Comparison of ENCODE assay signal across 9 mouse cellular contexts in genomic region chr12:86798773-86799540, GRCm38 (mm10).
A peak's percentile ranks its signal among the peaks of the same experiment; 100 is the strongest.
DNase-seq lines count a peak whose midpoint lies in the region; ATAC-seq and TF ChIP-seq lines count a peak whose summit lies in the region.
"Had no signal": no experiment of that assay in that cellular context is flagged by ENCODE, and none has a peak within 500 bp of the region (broad histone marks: within the 10 kb centered on the region; RNA-seq: fewer than 3 reads in every experiment).

No protein-coding gene starts in this region.

- 29% methylated on average over 14 of the region's 14 CpGs for WGBS in intestine, embryonic 14.5 days
- whole genome bisulfite sequencing in intestine, embryonic 15.5 days: 19% methylated on average over 14 of the region's 14 CpGs
- 18% methylated on average over 14 of the region's 14 CpGs for WGBS in embryonic facial prominence, embryonic 11.5 days
- 12% methylated on average over 14 of the region's 14 CpGs for WGBS in heart, adult 2 months
- 20% methylated on average over 14 of the region's 14 CpGs for WGBS in kidney, embryonic 14.5 days
- 12% methylated on average over 14 of the region's 14 CpGs for WGBS in limb, embryonic 15.5 days
- WGBS in neural tube, embryonic 11.5 days: 14% methylated on average over 14 of the region's 14 CpGs

- DNase-seq in intestine, embryonic 14.5 days (ENCODE audit: low spot score): peak; percentile 97
- peak; percentile 95 for DNase-seq in embryonic facial prominence, embryonic 11.5 days (ENCODE audit: low spot score)
- peak; percentile 87 to 92 for DNase-seq in heart, adult 2 months
- DNase-seq in neural tube, embryonic 11.5 days (ENCODE audit: low spot score): peak; percentile 89

- intact Hi-C loops in heart, adult 2 months (cut with DNase I): loop anchor here (5.0 kb wide), 1 partner anchor 88 kb away; no protein-coding TSS in a partner anchor

- no peak overlapping the region for H3K4me3 ChIP-seq in intestine, embryonic 14.5 days (ENCODE audit: low read depth, low read length)
- H3K4me3 ChIP-seq in intestine, embryonic 15.5 days (replicated peaks): no peak overlapping the region
- no peak overlapping the region for H3K4me3 ChIP-seq in embryonic facial prominence, embryonic 11.5 days (ENCODE audit: low read depth, low read length)
- no peak overlapping the region for H3K4me3 ChIP-seq in heart, adult 2 months
- H3K4me3 ChIP-seq in kidney, embryonic 14.5 days (ENCODE audit: low read length): no peak overlapping the region
- no peak overlapping the region for H3K4me3 ChIP-seq in limb, embryonic 15.5 days
- H3K4me3 ChIP-seq in neural tube, embryonic 11.5 days (ENCODE audit: low read depth, low read length): no peak overlapping the region
- H3K4me3 ChIP-seq in testis, adult 2 months (ENCODE audit: control insufficient read depth, low read depth, low read length): no peak overlapping the region

- TF ChIP-seq POLR2A in heart, adult 2 months (IDR thresholded peaks at IDR 0.05; ENCODE audit: insufficient read depth, low read depth, low read length): no peak
- TF ChIP-seq POLR2A in testis, adult 2 months (IDR thresholded peaks at IDR 0.05; ENCODE audit: control insufficient read depth, low read depth, low read length): no peak

- H3K27me3 ChIP-seq in intestine, embryonic 14.5 days (replicated peaks; ENCODE audit: control insufficient read depth, insufficient read depth, low read length): no peaks in the 10 kb centered on the region
- H3K27me3 ChIP-seq in intestine, embryonic 15.5 days (replicated peaks): no peaks in the 10 kb centered on the region
- no peaks in the 10 kb centered on the region for H3K27me3 ChIP-seq in embryonic facial prominence, embryonic 11.5 days (ENCODE audit: control insufficient read depth, insufficient read depth, low read length)
- H3K27me3 ChIP-seq in heart, adult 2 months (ENCODE audit: control insufficient read depth, insufficient read depth, low read length): no peaks in the 10 kb centered on the region
- H3K27me3 ChIP-seq in kidney, embryonic 14.5 days (ENCODE audit: control insufficient read depth, insufficient read depth, low read length): no peaks in the 10 kb centered on the region
- no peaks in the 10 kb centered on the region for H3K27me3 ChIP-seq in limb, embryonic 15.5 days
- H3K27me3 ChIP-seq in neural tube, embryonic 11.5 days (ENCODE audit: control insufficient read depth, insufficient read depth, low read length): no peaks in the 10 kb centered on the region
- no peaks in the 10 kb centered on the region for H3K27me3 ChIP-seq in testis, adult 2 months (ENCODE audit: control insufficient read depth, insufficient read depth, low read length)
- H3K27me3 ChIP-seq: Patski had no signal

- TF ChIP-seq EP300 in heart, adult 2 months (IDR thresholded peaks at IDR 0.05; ENCODE audit: insufficient read depth, low read depth, low read length): peak; percentile 66

- no peaks in the 10 kb centered on the region for H3K36me3 ChIP-seq in intestine, embryonic 14.5 days (ENCODE audit: control insufficient read depth, insufficient read depth, low read length)
- H3K36me3 ChIP-seq in intestine, embryonic 15.5 days: no peaks in the 10 kb centered on the region
- H3K36me3 ChIP-seq in embryonic facial prominence, embryonic 11.5 days (replicated peaks; ENCODE audit: control insufficient read depth, insufficient read depth, low read depth, low read length): no peaks in the 10 kb centered on the region
- 0 out of 2 replicates have a peak, but pooled peaks cover 3% of the 10 kb centered on the region for H3K36me3 ChIP-seq in heart, adult 2 months (ENCODE audit: control insufficient read depth, insufficient read depth, low read length)
- H3K36me3 ChIP-seq in kidney, embryonic 14.5 days (ENCODE audit: control insufficient read depth, insufficient read depth, low read length): no peaks in the 10 kb centered on the region
- no peaks in the 10 kb centered on the region for H3K36me3 ChIP-seq in limb, embryonic 15.5 days
- no peaks in the 10 kb centered on the region for H3K36me3 ChIP-seq in neural tube, embryonic 11.5 days (ENCODE audit: control insufficient read depth, insufficient read depth, low read length)
- no peaks in the 10 kb centered on the region for H3K36me3 ChIP-seq in testis, adult 2 months (ENCODE audit: control insufficient read depth, insufficient read depth, low read length)

- no peak for ATAC-seq in intestine, embryonic 14.5 days (replicated peaks; ENCODE audit: low FRiP score, low TSS enrichment, low read depth)
- no peak for ATAC-seq in intestine, embryonic 15.5 days
- ATAC-seq in embryonic facial prominence, embryonic 11.5 days (replicated peaks; ENCODE audit: insufficient number of reproducible peaks, low FRiP score, low TSS enrichment, low read depth): no peak
- no peak; the same call in 1 of the 2 replicates for ATAC-seq in kidney, embryonic 14.5 days (ENCODE audit: low FRiP score, low TSS enrichment)
- no peak for ATAC-seq in limb, embryonic 15.5 days (ENCODE audit: insufficient number of reproducible peaks, low FRiP score, low TSS enrichment, low read depth)
- no peak for ATAC-seq in neural tube, embryonic 11.5 days (ENCODE audit: insufficient read depth, low FRiP score, low TSS enrichment)
- ATAC-seq: Patski had no signal

- H3K4me2 ChIP-seq in intestine, embryonic 14.5 days (ENCODE audit: low read length): 0 out of 2 replicates have a peak overlapping the region, but pooled peaks have one; percentile 5
- no peak overlapping the region; the same call in 1 of the 2 replicates for H3K4me2 ChIP-seq in intestine, embryonic 15.5 days (replicated peaks)
- no peak overlapping the region for H3K4me2 ChIP-seq in embryonic facial prominence, embryonic 11.5 days (ENCODE audit: low read depth, low read length)
- H3K4me2 ChIP-seq in kidney, embryonic 14.5 days (replicated peaks; ENCODE audit: low read depth, low read length): no peak overlapping the region
- H3K4me2 ChIP-seq in limb, embryonic 15.5 days: no peak overlapping the region
- H3K4me2 ChIP-seq in neural tube, embryonic 11.5 days (ENCODE audit: low read depth): no peak overlapping the region

- H3K9me3 ChIP-seq in intestine, embryonic 14.5 days (ENCODE audit: control insufficient read depth, low read length): no peaks in the 10 kb centered on the region
- H3K9me3 ChIP-seq in intestine, embryonic 15.5 days: no peaks in the 10 kb centered on the region
- H3K9me3 ChIP-seq in embryonic facial prominence, embryonic 11.5 days (replicated peaks; ENCODE audit: control insufficient read depth, low read length): no peaks in the 10 kb centered on the region
- no peaks in the 10 kb centered on the region for H3K9me3 ChIP-seq in kidney, embryonic 14.5 days (ENCODE audit: control insufficient read depth, low read length)
- no peaks in the 10 kb centered on the region for H3K9me3 ChIP-seq in limb, embryonic 15.5 days
- H3K9me3 ChIP-seq in neural tube, embryonic 11.5 days (ENCODE audit: control insufficient read depth, low read length): no peaks in the 10 kb centered on the region

- H3K79me2 ChIP-seq in heart, adult 2 months (replicated peaks; ENCODE audit: control insufficient read depth, insufficient read depth, low read length): no peaks in the 10 kb centered on the region

- no peak; the same call in 1 of the 2 replicates for TF ChIP-seq CTCF in heart, adult 2 months (IDR thresholded peaks at IDR 0.05)
- peak; percentile 99 for TF ChIP-seq CTCF in testis, adult 2 months (IDR thresholded peaks at IDR 0.05; ENCODE audit: control insufficient read depth, insufficient read depth, insufficient replicate concordance, low read depth, low read length)

- peak overlapping the region; percentile 44; the same call in 1 of the 2 replicates for H3K27ac ChIP-seq in intestine, embryonic 14.5 days (ENCODE audit: low read depth)
- no peak overlapping the region for H3K27ac ChIP-seq in intestine, embryonic 15.5 days
- H3K27ac ChIP-seq in embryonic facial prominence, embryonic 11.5 days (replicated peaks; ENCODE audit: low read depth, low read length): no peak overlapping the region; the same call in 1 of the 2 replicates
- H3K27ac ChIP-seq in heart, adult 2 months: peak overlapping the region; percentile 84
- peak overlapping the region; percentile 3 for H3K27ac ChIP-seq in kidney, embryonic 14.5 days (ENCODE audit: low read depth, low read length)
- peak overlapping the region; percentile 96 for H3K27ac ChIP-seq in limb, embryonic 15.5 days
- peak overlapping the region; percentile 56; the same call in 1 of the 2 replicates for H3K27ac ChIP-seq in neural tube, embryonic 11.5 days (ENCODE audit: low read depth, low read length)
- H3K27ac ChIP-seq in testis, adult 2 months (ENCODE audit: control insufficient read depth, insufficient read depth, low read depth, low read length): no peak overlapping the region

- no peak overlapping the region for H3K9ac ChIP-seq in intestine, embryonic 14.5 days (ENCODE audit: low read length)
- H3K9ac ChIP-seq in intestine, embryonic 15.5 days: no peak overlapping the region
- peak overlapping the region; percentile 47 for H3K9ac ChIP-seq in embryonic facial prominence, embryonic 11.5 days (replicated peaks; ENCODE audit: low read length)
- peak overlapping the region; percentile 9; the same call in 1 of the 2 replicates for H3K9ac ChIP-seq in heart, adult 2 months (ENCODE audit: low read depth, low read length)
- no peak overlapping the region; the same call in 1 of the 2 replicates for H3K9ac ChIP-seq in kidney, embryonic 14.5 days (ENCODE audit: low read depth, low read length)
- H3K9ac ChIP-seq in limb, embryonic 15.5 days: no peak overlapping the region
- peak overlapping the region; percentile 23; the same call in 1 of the 2 replicates for H3K9ac ChIP-seq in neural tube, embryonic 11.5 days (ENCODE audit: low read length)

- H3K4me1 ChIP-seq in intestine, embryonic 14.5 days (replicated peaks; ENCODE audit: control insufficient read depth, insufficient read depth, low read length): peaks cover 44% of the 10 kb centered on the region
- peaks cover 48% of the 10 kb centered on the region for H3K4me1 ChIP-seq in intestine, embryonic 15.5 days (replicated peaks)
- peaks cover 23% of the 10 kb centered on the region for H3K4me1 ChIP-seq in embryonic facial prominence, embryonic 11.5 days (ENCODE audit: control insufficient read depth, insufficient read depth, low read length)
- H3K4me1 ChIP-seq in heart, adult 2 months (ENCODE audit: control insufficient read depth, insufficient read depth, low read length): peaks cover 31% of the 10 kb centered on the region
- H3K4me1 ChIP-seq in kidney, embryonic 14.5 days (ENCODE audit: control insufficient read depth, insufficient read depth, low read length): peaks cover 55% of the 10 kb centered on the region
- H3K4me1 ChIP-seq in limb, embryonic 15.5 days: peaks cover 56% of the 10 kb centered on the region
- peaks cover 28% of the 10 kb centered on the region for H3K4me1 ChIP-seq in neural tube, embryonic 11.5 days (ENCODE audit: control insufficient read depth, insufficient read depth, low read length)
- peaks cover 25% of the 10 kb centered on the region for H3K4me1 ChIP-seq in testis, adult 2 months (ENCODE audit: control insufficient read depth, insufficient read depth, low read length)

Comparison
In these comparisons a context has a peak if more than half of its experiments do, and no peak if none do; other contexts are left out.
1. H3K27ac ChIP-seq: peak in intestine, embryonic 14.5 days (single experiment), heart, adult 2 months (single experiment), kidney, embryonic 14.5 days (single experiment), limb, embryonic 15.5 days (single experiment) and neural tube, embryonic 11.5 days (single experiment); none in intestine, embryonic 15.5 days (single experiment), embryonic facial prominence, embryonic 11.5 days (single experiment) and testis, adult 2 months (single experiment).
2. H3K9ac ChIP-seq: peak in embryonic facial prominence, embryonic 11.5 days (single experiment), heart, adult 2 months (single experiment) and neural tube, embryonic 11.5 days (single experiment); none in intestine, embryonic 14.5 days (single experiment), intestine, embryonic 15.5 days (single experiment), kidney, embryonic 14.5 days (single experiment) and limb, embryonic 15.5 days (single experiment).
3. Peak in every context shown above with its lines, with median percentiles within 50 percentile points of each other: DNase-seq.